Mouse (Mus musculus) lung, embryonic 14.5 days (tissue): ENCODE results near the gene Cplx2. TPM values are rescaled to one million over a fixed set of nuclear protein-coding genes. Genes with fewer than 3 reads are reported as not detected.

Source experiments
- ATAC-seq: fragments of 200-750 bp; cut with Nextera tagmentation; 2 replicates; pipeline ENCODE4 v1.8.0; 2017; ENCODE audit warnings: mild to moderate bottlenecking, moderate TSS enrichment, moderate library complexity; ENCODE audit not compliant: insufficient read depth
- DNase-seq: peaks from one replicate; pipeline ENCODE4 v3.0.0-alpha.2; 2015
- H3K27ac ChIP-seq: fragments of 300-500 bp; sonication (generic); 2 replicates; pipeline ENCODE4 v1.5.1; 2014; ENCODE audit warnings: low read depth, mild to moderate bottlenecking, moderate library complexity
- H3K27me3 ChIP-seq: fragments of 300-500 bp; sonication (generic); 2 replicates; pipeline ENCODE4 v1.6.1; 2014; ENCODE audit warnings: low read length, control low read depth; ENCODE audit not compliant: insufficient read depth
- H3K36me3 ChIP-seq: fragments of 300-500 bp; sonication (generic); 2 replicates; pipeline ENCODE4 v1.6.1; 2014; ENCODE audit warnings: control low read depth; ENCODE audit not compliant: insufficient read depth
- H3K4me1 ChIP-seq: fragments of 300-500 bp; sonication (generic); 2 replicates; pipeline ENCODE4 v1.6.1; 2014; ENCODE audit warnings: antibody characterized with exemption, control low read depth; ENCODE audit not compliant: insufficient read depth
- H3K4me2 ChIP-seq: fragments of 300-500 bp; sonication (generic); 2 replicates; pipeline ENCODE4 v1.6.1; 2014; ENCODE audit warnings: mild to moderate bottlenecking
- H3K4me3 ChIP-seq: fragments of 300-500 bp; sonication (generic); 2 replicates; pipeline ENCODE4 v1.5.1; 2014; ENCODE audit warnings: low read depth, low read length
- H3K9ac ChIP-seq: fragments of 300-500 bp; sonication (generic); 2 replicates; pipeline ENCODE4 v1.6.1; 2014
- H3K9me3 ChIP-seq: fragments of 300-500 bp; sonication (generic); 2 replicates; pipeline ENCODE4 v1.6.1; 2016; ENCODE audit warnings: low read depth, low read length, control low read depth
- CTCF ChIP-seq: IDR thresholded peaks from 2 replicates; pipeline ENCODE4 v1.5.1; 2016; ENCODE audit warnings: antibody characterized with exemption, low read depth
- WGBS: fragments of 180-500 bp; shearing (Covaris S2); extraction: QIAGEN DNeasy Blood & Tissue Kit; methylation state at CpG from one replicate; pipeline ENCODE4 v1.1.7; 2014; 5-methylcytosine and 5-hydroxymethylcytosine counted together
- polyA plus RNA-seq: library from polyadenylated mRNA; unstranded; fragments of >200 nt; fragmentation: Nextera tagmentation; extraction: Ambion mirVana; gene quantifications from 2 replicates; pipeline ENCODE4 v1.2.1, GENCODE M21; 2014

Cplx2 gene
- polyA plus RNA-seq, 1 experiment from 2014 or later: 12.2 TPM

- 81% methylated on average over 7 of the region's 7 CpGs for WGBS
- no peak for TF ChIP-seq CTCF
- Histone ChIP-seq H3K4me3 (no peak overlapping the region), H3K27ac (peak overlapping the region; percentile 65; the same call in 1 of the 2 replicates), H3K4me1 (peaks cover 6% of the 10 kb centered on the region), H3K4me2 (no peak overlapping the region), H3K9ac (no peak overlapping the region), H3K36me3 (no peaks in the 10 kb centered on the region), H3K9me3 (no peaks in the 10 kb centered on the region), H3K27me3 (no peaks in the 10 kb centered on the region)
- DNase-seq: no peak
- no peak for ATAC-seq
These were observed 19.4 kb downstream of the Cplx2 start for GRCm38 (mm10) chr13:54390565-54391013.

GRCm38 (mm10) chr13:54391313-54391712 lies 20.2 kb downstream of the Cplx2 start:
- H3K27me3 ChIP-seq: no peaks in the 10 kb centered on the region
- H3K36me3 ChIP-seq: no peaks in the 10 kb centered on the region
- no peak overlapping the region for H3K4me3 ChIP-seq
- 95% methylated on average over 4 of the region's 4 CpGs for WGBS
- no peaks in the 10 kb centered on the region for H3K9me3 ChIP-seq
- peaks cover 4% of the 10 kb centered on the region for H3K4me1 ChIP-seq
- H3K27ac ChIP-seq: no peak overlapping the region
- no peak for TF ChIP-seq CTCF
- DNase-seq (no peak), ATAC-seq (no peak)
- H3K4me2 ChIP-seq: no peak overlapping the region
- H3K9ac ChIP-seq: no peak overlapping the region

GRCm38 (mm10) chr13:54397069-54397468 lies 25.9 kb downstream of the Cplx2 start:
- Histone ChIP-seq H3K4me3 (no peak overlapping the region), H3K9me3 (no peaks in the 10 kb centered on the region), H3K9ac (no peak overlapping the region), H3K27ac (no peak overlapping the region), H3K4me2 (no peak overlapping the region), H3K36me3 (no peaks in the 10 kb centered on the region), H3K27me3 (no peaks in the 10 kb centered on the region), H3K4me1 (peaks cover 3% of the 10 kb centered on the region; the same call in 1 of the 2 replicates)
- DNase-seq (no peak), ATAC-seq (no peak)
- WGBS: 58% methylated on average over 4 of the region's 4 CpGs
- TF ChIP-seq CTCF: no peak

- TF ChIP-seq CTCF: no peak
- 26% methylated on average over 7 of the region's 7 CpGs for WGBS
- H3K4me1 ChIP-seq: peaks cover 9% of the 10 kb centered on the region; the same call in 1 of the 2 replicates
- no peaks in the 10 kb centered on the region for H3K27me3 ChIP-seq
- DNase-seq (peak; percentile 82), ATAC-seq (peak; percentile 61)
- H3K36me3 ChIP-seq: no peaks in the 10 kb centered on the region
- no peak overlapping the region for H3K9ac ChIP-seq
- peak overlapping the region; percentile 51; the same call in 1 of the 2 replicates for H3K27ac ChIP-seq
- H3K9me3 ChIP-seq: no peaks in the 10 kb centered on the region
- no peak overlapping the region for H3K4me3 ChIP-seq
- H3K4me2 ChIP-seq: no peak overlapping the region
These were observed 29.5 kb downstream of the Cplx2 start for GRCm38 (mm10) chr13:54400565-54401179.

GRCm38 (mm10) chr13:54401180-54401569 lies 30.0 kb downstream of the Cplx2 start:
- 29% methylated on average over 5 of the region's 5 CpGs for WGBS
- ATAC-seq (peak; percentile 63), DNase-seq (no peak)
- Histone ChIP-seq H3K9me3 (no peaks in the 10 kb centered on the region), H3K9ac (no peak overlapping the region), H3K36me3 (no peaks in the 10 kb centered on the region), H3K27ac (peak overlapping the region; percentile 51; the same call in 1 of the 2 replicates), H3K4me2 (no peak overlapping the region), H3K27me3 (no peaks in the 10 kb centered on the region), H3K4me3 (no peak overlapping the region), H3K4me1 (peaks cover 9% of the 10 kb centered on the region; the same call in 1 of the 2 replicates)
- TF ChIP-seq CTCF: no peak

- no peak for DNase-seq
- ATAC-seq: no peak
- no peak overlapping the region for H3K4me2 ChIP-seq
- peaks cover 9% of the 10 kb centered on the region; the same call in 1 of the 2 replicates for H3K4me1 ChIP-seq
- no peak overlapping the region for H3K9ac ChIP-seq
- WGBS: 59% methylated on average over 4 of the region's 4 CpGs
- TF ChIP-seq CTCF: no peak
- no peaks in the 10 kb centered on the region for H3K9me3 ChIP-seq
- no peak overlapping the region for H3K4me3 ChIP-seq
- no peaks in the 10 kb centered on the region for H3K36me3 ChIP-seq
- no peaks in the 10 kb centered on the region for H3K27me3 ChIP-seq
- peak overlapping the region; percentile 80 for H3K27ac ChIP-seq
These were observed 31.2 kb downstream of the Cplx2 start for GRCm38 (mm10) chr13:54402346-54402745.

GRCm38 (mm10) chr13:54403224-54404070 lies 32.3 kb downstream of the Cplx2 start:
- 46% methylated on average over 17 of the region's 17 CpGs for WGBS
- 0 out of 2 replicates have a peak overlapping the region, but pooled peaks have one; percentile 20 for H3K4me2 ChIP-seq
- H3K27ac ChIP-seq: peak overlapping the region; percentile 80
- no peak overlapping the region for H3K4me3 ChIP-seq
- H3K9me3 ChIP-seq: no peaks in the 10 kb centered on the region
- H3K9ac ChIP-seq: no peak overlapping the region
- H3K4me1 ChIP-seq: peaks cover 9% of the 10 kb centered on the region; the same call in 1 of the 2 replicates
- DNase-seq (peak; percentile 58), ATAC-seq (no peak)
- H3K36me3 ChIP-seq: no peaks in the 10 kb centered on the region
- no peaks in the 10 kb centered on the region for H3K27me3 ChIP-seq
- no peak for TF ChIP-seq CTCF
